Mouse (Mus musculus) mature B cell (primary cell): Measurements from ENCODE around the gene Mapk9.
"Not testable (repeated sequence)": the region's sequence is repeated elsewhere in the genome, so short reads cannot be mapped to it uniquely, and the experiment has no call there.

Experiments used
- in situ Hi-C: fragments of 300-500 bp; cut with MboI; formaldehyde crosslinking; loops from 2 replicates; pipeline ENCODE4 v1.14.3; 2019

The Mapk9 gene

DNA sequence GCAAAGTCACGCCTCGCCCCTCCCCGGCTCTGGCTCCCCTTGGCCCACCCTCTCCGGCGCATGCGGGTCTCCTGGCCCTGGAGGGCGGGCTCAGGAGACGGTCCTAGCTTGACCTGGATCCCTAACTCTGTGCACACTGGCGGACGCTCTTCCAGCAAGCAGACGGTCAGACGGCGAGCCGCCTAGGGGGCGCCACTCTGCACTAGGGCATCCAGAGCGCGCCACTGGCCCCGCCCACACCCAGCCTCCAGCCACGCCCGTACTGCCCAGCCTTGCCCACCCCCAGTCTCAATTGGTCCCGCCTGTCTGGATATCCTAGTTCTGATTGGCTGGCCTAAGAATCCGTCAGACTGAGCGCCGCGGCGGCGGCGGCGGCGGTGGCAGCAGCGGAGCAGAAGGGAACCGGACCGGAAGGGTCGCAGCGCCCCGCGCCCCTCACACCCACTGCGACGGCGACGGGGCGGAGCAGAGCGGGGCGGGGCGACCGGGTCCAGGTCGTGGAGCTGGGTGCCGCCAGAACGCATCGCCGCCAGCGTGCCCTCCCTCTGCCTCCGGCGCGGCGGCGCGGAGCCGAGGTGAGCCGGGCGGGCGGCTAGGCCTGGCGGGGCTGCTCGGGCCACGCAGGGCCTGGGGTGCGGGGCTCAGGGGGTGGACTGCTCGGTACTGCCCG, at the start of gene Mapk9:
Gene Mapk9 (plus strand): TSS at position 351 of the 670 bp plus-strand sequence.
- in situ Hi-C loops: no loop called here

DNA sequence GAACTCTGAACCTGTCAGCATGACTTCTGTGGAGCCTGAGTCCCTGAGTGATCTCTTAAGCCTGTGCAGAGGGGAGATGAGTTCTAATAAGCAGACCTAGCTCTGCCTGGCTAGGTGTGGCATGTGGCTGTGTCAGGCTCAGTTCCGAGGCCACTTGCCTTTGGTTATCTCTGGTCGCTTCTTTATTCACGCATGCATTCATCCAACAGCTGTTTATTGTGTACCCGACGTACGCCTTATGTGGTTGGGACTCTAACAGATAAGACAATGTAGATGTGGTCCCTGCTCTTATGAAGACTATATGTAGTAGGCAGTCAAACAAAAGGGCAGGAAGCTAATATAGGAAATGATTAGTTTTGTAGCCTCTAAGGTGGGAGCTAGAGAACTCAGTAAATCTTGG, 47.6 kb upstream of the Mapk9 start:
- in situ Hi-C loops: no loop called here

GRCm38 (mm10) chr11:49801516-49801915, 45.0 kb upstream of the Mapk9 start:
- in situ Hi-C loops: no loop called here

GRCm38 (mm10) chr11:49803801-49804200, 42.8 kb upstream of the Mapk9 start:
- in situ Hi-C loops: no loop called here

DNA sequence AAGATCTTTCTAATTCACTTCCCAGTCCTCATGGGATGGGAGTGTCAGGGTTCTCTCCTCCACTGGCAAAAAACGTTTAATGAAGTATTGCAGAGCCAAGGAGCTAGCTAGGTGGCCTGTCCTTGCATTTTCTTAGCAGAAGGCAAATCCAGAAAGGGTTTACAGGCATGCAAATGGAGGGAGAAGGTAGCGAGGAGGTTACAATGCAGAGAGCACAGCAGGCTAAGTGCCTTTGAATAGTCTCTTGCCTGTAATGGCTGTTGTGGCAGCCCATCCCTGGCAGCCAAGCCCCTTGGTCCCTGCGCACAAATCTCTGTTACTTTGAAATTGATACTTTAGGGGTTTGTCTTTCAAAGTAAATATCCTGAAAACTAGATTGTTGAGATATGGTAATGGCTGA, 40.3 kb upstream of the Mapk9 start:
- in situ Hi-C loops: no loop called here

DNA sequence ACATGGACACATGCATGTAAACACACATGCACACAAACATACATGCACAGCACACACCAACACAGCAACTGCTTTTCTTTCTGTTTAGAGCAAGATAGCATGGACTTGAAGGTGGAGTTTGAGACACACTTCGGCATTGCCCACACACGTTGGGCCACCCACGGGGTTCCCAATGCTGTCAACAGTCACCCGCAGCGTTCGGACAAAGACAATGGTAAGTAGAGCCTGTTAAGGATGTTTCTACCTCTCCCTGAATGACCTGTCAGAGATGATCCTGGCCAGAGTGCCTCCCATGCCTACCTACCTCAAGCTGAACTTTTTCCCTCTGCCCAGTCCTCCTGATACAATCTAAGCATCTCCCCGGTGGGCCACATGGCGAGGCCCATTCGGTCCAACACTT, 37.6 kb upstream of the Mapk9 start:
- in situ Hi-C loops: no loop called here

DNA sequence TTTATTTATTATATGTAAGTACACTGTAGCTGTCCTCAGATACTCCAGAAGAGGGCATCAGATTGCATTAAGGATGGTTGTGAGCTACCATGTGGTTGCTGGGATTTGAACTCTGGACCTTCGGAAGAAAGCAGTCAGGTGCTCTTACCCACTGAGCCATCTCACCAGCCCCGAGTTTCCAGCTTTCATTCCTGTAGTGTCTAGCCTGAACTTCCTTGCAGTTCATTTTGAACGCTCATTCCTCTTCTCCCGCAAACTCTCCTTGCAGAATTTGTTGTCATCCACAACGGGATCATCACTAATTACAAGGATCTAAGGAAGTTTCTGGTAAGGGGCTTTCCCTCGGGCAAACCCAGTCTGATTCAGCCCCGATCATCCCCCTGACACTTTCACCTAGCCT, 35.9 kb upstream of the Mapk9 start:
- in situ Hi-C loops: not testable (repeated sequence)

GRCm38 (mm10) chr11:49811099-49811541, 35.4 kb upstream of the Mapk9 start:
- in situ Hi-C loops: no loop called here

GRCm38 (mm10) chr11:49811879-49812278, 34.7 kb upstream of the Mapk9 start:
- in situ Hi-C loops: no loop called here

- in situ Hi-C loops: no loop called here
Measured at GRCm38 (mm10) chr11:49818869-49819566, 27.5 kb upstream of the Mapk9 start.

- in situ Hi-C loops: no loop called here
Measured at GRCm38 (mm10) chr11:49819676-49820075, 26.9 kb upstream of the Mapk9 start.

- in situ Hi-C loops: no loop called here
Measured at GRCm38 (mm10) chr11:49820928-49821327, 25.6 kb upstream of the Mapk9 start.

DNA sequence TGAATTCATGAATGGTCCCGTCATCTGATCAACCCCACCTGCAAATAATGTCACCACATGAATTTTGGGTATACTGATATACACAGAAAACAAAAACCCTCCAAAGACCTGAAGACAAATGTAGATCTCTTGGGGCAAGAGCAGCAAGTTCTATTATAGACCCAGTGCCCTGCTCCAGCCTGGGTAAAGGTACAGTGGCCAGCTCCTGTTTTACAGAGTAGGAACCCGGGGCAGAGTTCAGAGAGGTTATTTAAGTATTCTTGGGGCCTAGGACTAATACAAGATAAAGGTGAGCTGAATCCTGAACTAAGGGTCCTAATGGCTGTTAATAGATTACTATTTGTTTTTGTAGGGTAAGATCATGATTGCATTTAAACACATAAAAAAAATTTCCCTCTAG, 25.0 kb upstream of the Mapk9 start:
- in situ Hi-C loops: no loop called here

GRCm38 (mm10) chr11:49822337-49822736, 24.2 kb upstream of the Mapk9 start:
- in situ Hi-C loops: no loop called here

DNA sequence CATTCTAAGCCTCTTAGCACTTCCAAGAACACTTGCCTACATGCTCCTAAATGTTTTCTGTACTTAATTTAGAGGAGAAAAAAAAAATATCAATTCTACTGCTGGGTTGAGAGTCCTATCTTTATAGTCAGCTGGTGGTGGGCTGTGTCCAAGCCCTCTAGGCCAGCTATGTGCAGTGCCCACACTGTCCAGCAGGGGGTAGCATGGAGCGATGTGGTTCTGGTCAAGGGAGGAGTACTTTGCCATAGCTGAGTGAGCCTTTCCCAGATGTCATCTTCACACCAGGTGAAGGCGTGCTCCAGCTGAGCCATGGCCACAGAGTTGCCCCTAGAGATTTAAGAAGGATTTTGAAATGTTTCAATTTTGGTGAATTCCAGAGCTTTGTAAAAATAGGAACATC, 21.7 kb upstream of the Mapk9 start:
- in situ Hi-C loops: no loop called here

DNA sequence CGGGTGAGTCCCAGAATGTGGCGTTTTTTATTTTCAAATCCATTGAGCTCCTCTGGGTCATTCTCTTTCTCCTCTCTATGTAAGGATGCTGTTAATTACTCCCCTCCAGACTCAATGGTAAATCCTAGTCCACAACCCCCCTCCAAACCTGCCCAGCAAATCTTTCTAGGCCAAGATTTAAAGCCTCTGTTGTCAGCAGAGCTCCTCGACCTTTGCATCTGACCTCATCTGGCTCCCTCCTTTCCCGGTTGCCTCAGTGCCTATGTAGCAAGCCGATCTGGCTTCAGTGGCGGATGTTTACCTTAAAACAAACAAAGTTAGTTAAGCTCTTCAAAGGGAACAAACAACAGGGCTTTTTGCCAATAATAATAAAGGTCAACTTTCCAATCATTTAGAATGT, 19.3 kb upstream of the Mapk9 start:
- in situ Hi-C loops: no loop called here

GRCm38 (mm10) chr11:49829176-49829745, 17.3 kb upstream of the Mapk9 start:
- in situ Hi-C loops: no loop called here

DNA sequence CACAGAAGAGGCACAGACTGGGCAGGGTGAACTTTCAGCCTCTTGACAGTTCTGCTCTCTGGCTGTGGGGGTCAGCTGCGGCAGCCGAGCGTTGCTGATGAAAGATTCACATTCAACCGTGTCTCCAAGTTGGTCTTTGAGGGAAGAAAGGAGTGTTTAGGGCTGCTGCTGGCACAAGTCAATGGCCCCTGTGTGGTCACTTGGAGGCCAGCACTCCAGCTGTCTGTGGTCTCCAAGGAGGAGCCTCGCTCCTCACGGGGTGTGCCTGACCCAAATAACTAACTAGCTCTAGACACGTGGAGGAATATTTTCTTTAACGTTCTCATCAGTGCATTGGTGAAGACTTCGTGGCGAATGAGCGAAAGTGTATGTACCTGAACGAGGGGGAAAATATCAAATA, 14.6 kb upstream of the Mapk9 start:
- in situ Hi-C loops: no loop called here

DNA sequence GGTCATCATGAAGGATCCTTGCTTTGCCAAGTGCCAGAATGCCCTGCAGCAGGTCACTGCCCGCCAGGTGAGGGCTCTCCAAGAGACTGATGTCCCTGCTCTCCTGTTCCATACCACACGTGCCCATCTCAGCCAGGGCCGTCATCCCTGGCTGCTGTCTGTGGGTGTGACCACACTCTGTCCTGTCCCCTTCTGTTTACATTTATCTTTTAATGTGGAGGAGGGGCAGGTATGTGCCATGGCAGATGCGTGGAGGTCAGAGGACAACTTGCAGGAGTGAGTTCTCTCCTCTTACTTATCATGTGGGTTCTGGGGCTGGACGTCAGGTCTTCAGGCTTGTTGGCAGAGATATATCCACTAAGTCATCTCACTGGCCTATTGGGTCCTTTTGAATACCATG, 13.6 kb upstream of the Mapk9 start:
- in situ Hi-C loops: no loop called here

DNA sequence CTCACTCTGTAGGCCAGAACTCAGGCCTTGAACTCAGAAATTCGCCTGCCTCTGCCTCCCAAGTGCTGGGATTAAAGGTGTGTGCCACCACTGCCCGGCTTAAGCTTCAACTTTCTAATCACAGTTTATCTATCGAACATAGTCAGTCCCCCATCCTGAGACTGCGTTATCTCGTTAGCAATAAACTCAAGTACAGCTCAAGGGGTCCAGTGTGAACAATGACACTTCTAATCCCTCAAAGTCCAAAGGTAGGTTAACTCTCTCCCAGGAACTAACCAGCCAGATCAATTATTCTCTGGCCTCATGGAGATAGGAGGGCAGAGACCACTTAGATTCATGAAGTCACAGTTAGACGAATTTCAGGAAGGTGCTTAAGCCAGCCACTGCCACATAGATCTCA, 12.3 kb upstream of the Mapk9 start:
- in situ Hi-C loops: no loop called here

DNA sequence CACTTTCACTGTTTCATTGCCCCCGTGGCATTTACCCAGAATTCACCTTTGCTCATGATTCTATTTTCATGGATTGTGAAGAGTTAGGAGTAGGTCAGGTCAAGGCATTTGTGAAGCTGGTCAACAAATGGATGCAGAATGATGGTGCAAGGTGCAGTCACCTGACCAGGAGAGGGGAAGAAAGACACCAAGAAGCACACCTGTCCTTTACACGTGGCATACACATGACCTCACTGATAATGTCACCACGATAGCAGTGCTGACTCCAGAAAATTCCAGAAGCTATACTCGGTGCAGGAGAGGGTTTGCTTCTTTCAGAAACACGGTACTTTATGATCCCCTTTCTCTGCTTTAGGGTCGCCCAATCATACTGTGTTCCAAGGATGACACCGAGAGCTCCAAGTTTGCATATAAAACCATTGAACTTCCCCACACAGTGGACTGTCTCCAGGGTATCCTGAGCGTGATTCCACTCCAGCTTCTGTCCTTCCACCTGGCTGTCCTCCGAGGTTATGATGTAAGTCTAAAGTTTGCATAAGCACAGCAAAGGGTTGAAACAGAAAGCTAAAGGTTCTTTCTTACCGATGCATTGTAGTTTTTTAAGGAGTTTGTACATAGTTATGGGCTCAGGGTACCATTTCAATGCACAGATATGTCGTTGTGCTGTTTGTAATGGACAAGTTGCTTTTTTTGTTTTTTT, 11.1 kb upstream of the Mapk9 start:
- in situ Hi-C loops: no loop called here

- in situ Hi-C loops: no loop called here
Measured at GRCm38 (mm10) chr11:49837717-49838407, 8.7 kb upstream of the Mapk9 start.
